Mouse (Mus musculus) heart, postnatal 0 days (tissue): ENCODE measurements around the gene Cnot10.

Source experiments
- CTCF ChIP-seq: IDR thresholded peaks from 2 replicates; pipeline ENCODE4 v1.5.1; 2016; ENCODE audit warnings: antibody characterized with exemption, control low read depth, low read depth
- EP300 ChIP-seq: IDR thresholded peaks from 2 replicates; pipeline ENCODE4 v1.6.1; 2016; ENCODE audit warnings: antibody characterized with exemption, low read depth

DNA sequence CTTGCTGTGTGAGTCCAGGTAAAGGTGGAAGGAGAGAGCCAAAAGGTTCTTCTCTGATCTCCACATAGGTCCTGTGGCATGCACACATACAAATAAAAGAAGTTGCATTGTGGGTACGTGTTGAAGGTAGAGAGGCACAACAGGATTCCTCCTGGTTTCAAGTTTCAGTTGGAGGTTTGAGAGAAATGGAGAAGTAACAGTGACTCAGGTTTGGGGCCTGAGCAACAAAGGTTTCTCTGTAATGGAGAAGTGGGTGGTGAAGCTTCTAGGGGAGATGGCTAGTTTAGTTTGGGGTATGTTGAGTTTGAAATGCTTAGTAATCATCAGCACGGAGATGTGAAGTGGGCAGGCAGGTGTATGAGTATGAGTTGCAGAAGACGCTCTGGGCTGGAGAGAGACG, 42.2 kb upstream of the Cnot10 start:
- no peak for TF ChIP-seq CTCF
- no peak for TF ChIP-seq EP300
